Mouse (Mus musculus) myocyte (in vitro differentiated cells): ENCODE results near the gene Ang5.
"Not testable (repeated sequence)": the region's sequence is repeated elsewhere in the genome, so short reads cannot be mapped to it uniquely, and the experiment has no call there.

ENCODE experiments used
- CEBPB ChIP-seq: IDR thresholded peaks from 2 replicates; pipeline ENCODE4 v1.6.1; 2011; ENCODE audit warnings: mild to moderate bottlenecking, moderate library complexity; ENCODE audit not compliant: poor library complexity, insufficient read depth, severe bottlenecking
- E2F4 ChIP-seq: IDR thresholded peaks from one replicate; pipeline ENCODE4 v1.6.1; 2011; ENCODE audit warnings: mild to moderate bottlenecking, control low read depth, moderate library complexity; ENCODE audit not compliant: insufficient read depth
- MAX ChIP-seq: IDR thresholded peaks from one replicate; pipeline ENCODE4 v1.6.1; 2011; ENCODE audit warnings: low read depth, mild to moderate bottlenecking, control low read depth
- MYOD1 ChIP-seq, 3 experiments: IDR thresholded peaks; one replicate each; pipeline ENCODE4 v1.6.1; 2011; ENCODE audit warnings: control low read depth in 2 of 3, low read depth in 2 of 3, mild to moderate bottlenecking in 2 of 3, moderate library complexity in 1 of 3; ENCODE audit not compliant: insufficient read length in 2 of 3, control insufficient read depth in 1 of 3
- MYOG ChIP-seq, 3 experiments: IDR thresholded peaks; one replicate each; pipeline ENCODE4 v1.6.1; 2011; ENCODE audit warnings: control low read depth in 2 of 3, low read depth in 2 of 3, mild to moderate bottlenecking in 2 of 3; ENCODE audit not compliant: insufficient read length in 2 of 3, control insufficient read depth in 1 of 3, insufficient read depth in 1 of 3
- POLR2A ChIP-seq: IDR thresholded peaks from one replicate; pipeline ENCODE4 v1.6.1; 2011; ENCODE audit warnings: low read depth, mild to moderate bottlenecking, control low read depth, moderate library complexity; ENCODE audit not compliant: insufficient read length
- POLR2AphosphoS2 ChIP-seq: IDR thresholded peaks from one replicate; pipeline ENCODE4 v1.6.1; 2011; ENCODE audit warnings: low read depth, control low read depth; ENCODE audit not compliant: insufficient read length
- SRF ChIP-seq: IDR thresholded peaks from one replicate; pipeline ENCODE4 v1.6.1; 2011; ENCODE audit warnings: low read depth; ENCODE audit not compliant: control insufficient read depth, insufficient read length
- TCF12 ChIP-seq: IDR thresholded peaks from one replicate; pipeline ENCODE4 v1.6.1; 2011; ENCODE audit warnings: mild to moderate bottlenecking, control low read depth; ENCODE audit not compliant: poor library complexity, insufficient read depth, severe bottlenecking
- TCF3 ChIP-seq: IDR thresholded peaks from one replicate; pipeline ENCODE4 v1.6.1; 2011; ENCODE audit warnings: low read depth, control low read depth; ENCODE audit not compliant: insufficient read length
- USF1 ChIP-seq: IDR thresholded peaks from one replicate; pipeline ENCODE4 v1.6.1; 2011; ENCODE audit warnings: low read depth, mild to moderate bottlenecking, control low read depth, moderate library complexity

GRCm38 (mm10) chr14:43998455-43999000 is 41.7 kb downstream of the Ang5 start:
- not testable (repeated sequence) for TF ChIP-seq TCF3; E2F4; MAX; POLR2A; USF1; POLR2AphosphoS2; TCF12; SRF; CEBPB; MYOG (IDR thresholded peaks at IDR 0.05; ENCODE audit: control insufficient read depth in 1 of 3, insufficient read depth in 1 of 3, insufficient read length in 2 of 3, low read depth in 2 of 3); MYOD1 (IDR thresholded peaks at IDR 0.05; ENCODE audit: control insufficient read depth in 1 of 3, insufficient read length in 2 of 3, low read depth in 2 of 3)
